Mouse (Mus musculus) gastrocnemius, postnatal 25 days (tissue): ENCODE results near the gene Gm21797. TPM values are rescaled to one million over a fixed set of nuclear protein-coding genes. Genes with fewer than 3 reads are reported as not detected.
"Not testable (repeated sequence)": the region's sequence is repeated elsewhere in the genome, so short reads cannot be mapped to it uniquely, and the experiment has no call there.

Experiments used
- DNase-seq: peaks from one replicate; pipeline ENCODE4 v3.0.0; 2022
- long read RNA-seq, 2 experiments: library from polyadenylated mRNA; stranded (forward); transcript quantifications; one replicate each; pipeline ENCODE4 v2.0.0; 2021
- total RNA-seq, 2 experiments: library from RNA; stranded (reverse); gene quantifications; 1 replicate in 1 of 2; 2 replicates in 1 of 2; pipeline ENCODE4 v1.2.3; 2021

The Gm21797 gene
- not detected for total RNA-seq
- long read RNA-seq, experiment 1: 0 reads
- long read RNA-seq, experiment 2: 0 reads

- DNase-seq: not testable (repeated sequence)
Observed at GRCm38 (mm10) chrY:40775665-40776064, at the start of gene Gm21797. Gene Gm21797 (minus strand): TSS chrY:40775765.

- DNase-seq: not testable (repeated sequence)
Observed at GRCm38 (mm10) chrY:40804614-40805013, 29.0 kb upstream of the Gm21797 start, which contains the start of gene Gm20795. Gene Gm20795 (plus strand): TSS chrY:40804914.

Other genes starting within 250 kb of the Gm21797 start
- not detected for gene Gm21852, start 123.8 kb downstream of the Gm21797 start, total RNA-seq
- gene Gm20795, start 29.1 kb upstream of the Gm21797 start, total RNA-seq: not detected